Mouse (Mus musculus): ENCODE results near the gene Dusp6. TPM values are rescaled to one million over a fixed set of nuclear protein-coding genes. Genes with fewer than 3 reads are reported as not detected.

The Dusp6 gene
- polyA plus RNA-seq, 2 experiments from 2014 or later, result 26.0 to 35.2 TPM

Other genes starting within 250 kb of the Dusp6 start
- 10 to 100 TPM; 10.4 to 10.8 TPM for gene Poc1b, start 156.2 kb upstream of the Dusp6 start, polyA plus RNA-seq (2017; shearing (Covaris generic))
- 1 to 10 TPM; 3.0 to 3.1 TPM for gene Galnt4, start 155.1 kb upstream of the Dusp6 start, polyA plus RNA-seq (2017; shearing (Covaris generic))
- under 1 TPM in 1 of 2 experiments, not detected in 1; 0.67 TPM for gene Phxr2, start 136.9 kb upstream of the Dusp6 start, polyA plus RNA-seq (2017; shearing (Covaris generic))

Data from activated CD4-positive, CD25-positive, alpha-beta regulatory T cell, adult 4 months (primary cell).